In genomic region chr15:78367811-78368210, GRCm38 (mm10) we compare ENCODE assay signal across 20 mouse cellular contexts. TPM values are rescaled to one million over a fixed set of nuclear protein-coding genes. Genes with fewer than 3 reads are reported as not detected.
"Had no signal": no experiment of that assay in that cellular context is flagged by ENCODE, and none has a peak within 500 bp of the region (broad histone marks: within the 10 kb centered on the region; RNA-seq: fewer than 3 reads in every experiment).

No protein-coding gene starts in this region.

- DNase-seq: liver, postnatal 0 days; lung, adult 2 months; lung, postnatal 10 days; lung, postnatal 4 days; thymus, adult 2 months; thymus, postnatal 25 days had no signal

- ATAC-seq: liver, postnatal 0 days; midbrain, embryonic 13.5 days; midbrain, embryonic 15.5 days had no signal

- H3K4me3 ChIP-seq: lung, embryonic 15.5 days; megakaryocyte, embryonic 14.5 days; midbrain, embryonic 13.5 days; midbrain, embryonic 15.5 days; neural tube, embryonic 12.5 days; stomach, embryonic 15.5 days had no signal

- H3K36me3 ChIP-seq: lung, embryonic 15.5 days; midbrain, embryonic 13.5 days; midbrain, embryonic 15.5 days; neural tube, embryonic 12.5 days; stomach, embryonic 15.5 days had no signal

- H3K4me2 ChIP-seq: lung, embryonic 15.5 days; midbrain, embryonic 11.5 days; midbrain, embryonic 13.5 days; midbrain, embryonic 15.5 days; neural tube, embryonic 12.5 days; stomach, embryonic 15.5 days had no signal

- H3K9me3 ChIP-seq: lung, embryonic 15.5 days; midbrain, embryonic 15.5 days; neural tube, embryonic 12.5 days; stomach, embryonic 15.5 days had no signal

- H3K9ac ChIP-seq: liver, postnatal 0 days; lung, embryonic 15.5 days; midbrain, embryonic 13.5 days; midbrain, embryonic 15.5 days; neural tube, embryonic 12.5 days; stomach, embryonic 15.5 days had no signal

- H3K4me1 ChIP-seq: midbrain, embryonic 13.5 days; midbrain, embryonic 15.5 days; neural tube, embryonic 12.5 days; stomach, embryonic 15.5 days had no signal

- H3K27ac ChIP-seq: lung, embryonic 15.5 days; midbrain, embryonic 13.5 days; midbrain, embryonic 15.5 days; neural tube, embryonic 12.5 days; stomach, embryonic 15.5 days; stomach, postnatal 0 days had no signal

RNA-seq across cellular contexts. Expression of gene Tex33, which starts 27.9 kb away (rescaled TPM):
- total RNA-seq: midbrain, postnatal 0 days; monocyte, adult 5-6 weeks; neutrophil, adult 5-6 weeks had no signal
- polyA plus RNA-seq: liver, postnatal 0 days; lung, adult 2 months; lung, embryonic 15.5 days; midbrain, embryonic 11.5 days; midbrain, embryonic 13.5 days; midbrain, embryonic 15.5 days; neural tube, embryonic 12.5 days; neural tube, embryonic 14.5 days; spleen, adult 2 months; stomach, embryonic 15.5 days; stomach, postnatal 0 days; urinary bladder, adult 2 months had no signal
